Mouse (Mus musculus) thymus, postnatal 25 days (tissue): ENCODE measurements around the gene Eif2d.

ENCODE experiments used
- DNase-seq: peaks from one replicate; pipeline ENCODE4 v3.0.0; 2022

Gene Eif2d

DNA sequence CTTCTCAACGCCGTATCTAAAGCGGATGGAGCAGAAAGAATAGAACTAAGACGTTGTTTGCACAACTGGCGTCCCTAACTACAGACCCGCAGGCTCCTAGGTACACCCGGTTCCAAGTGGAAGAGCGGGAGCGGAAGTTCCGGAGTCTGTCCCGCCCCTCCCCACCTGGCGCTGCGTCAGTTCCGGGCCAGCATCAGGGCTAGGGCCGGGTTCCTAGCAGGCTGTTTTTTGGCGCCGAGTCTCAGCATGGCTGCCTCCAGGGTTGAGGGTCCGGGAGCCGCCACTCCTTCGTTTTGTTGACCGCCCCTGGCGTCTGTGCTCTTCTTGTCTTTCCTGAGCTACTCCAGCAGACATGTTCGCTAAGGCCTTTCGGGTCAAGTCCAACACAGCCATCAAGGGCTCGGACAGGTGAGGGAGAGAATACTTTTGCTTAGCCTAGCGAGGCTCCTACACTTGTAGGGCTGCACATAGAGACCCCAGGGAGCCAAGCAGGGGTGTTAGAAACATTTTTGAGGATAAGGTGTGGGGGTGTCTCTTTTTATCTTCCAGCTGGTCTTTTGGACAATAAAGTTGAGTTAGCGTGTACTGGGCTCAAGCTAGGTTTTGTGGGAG lies at the start of gene Eif2d:
Gene Eif2d, plus strand, starts transcription at position 164 of the 612 bp plus-strand sequence.
- DNase-seq, result peak; percentile 89

DNA sequence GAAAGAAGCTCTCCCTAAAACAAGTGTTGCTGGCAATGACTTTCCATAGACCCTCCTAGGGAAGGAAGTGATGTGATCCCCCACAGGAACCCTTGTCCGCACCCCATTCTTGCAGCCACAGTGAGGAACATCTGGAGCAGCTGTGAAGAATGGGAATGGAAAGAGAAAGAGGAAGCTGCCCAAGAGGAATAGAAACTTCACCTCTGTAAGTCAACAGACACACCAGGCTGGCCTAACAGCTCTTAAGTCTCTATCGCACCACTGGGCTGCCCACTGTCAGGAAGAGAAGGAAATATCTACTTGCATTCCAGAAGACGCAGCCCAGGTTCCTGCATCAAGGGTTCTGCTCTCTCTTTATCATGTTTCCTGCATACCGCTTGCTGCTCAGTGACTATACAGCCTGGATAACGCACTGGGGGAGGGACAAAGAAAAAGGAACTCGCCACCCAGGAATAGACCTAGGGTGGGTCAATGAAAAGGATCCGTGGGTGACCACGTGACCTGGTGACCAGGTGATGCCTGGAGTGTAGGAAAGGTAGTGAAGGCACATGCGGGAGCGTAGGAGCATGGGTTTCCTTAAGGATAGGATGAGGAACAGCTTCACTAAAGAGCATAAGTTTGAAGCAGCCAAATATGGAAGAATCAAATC lies 49.1 kb upstream of the Eif2d start:
- no peak for DNase-seq

DNA sequence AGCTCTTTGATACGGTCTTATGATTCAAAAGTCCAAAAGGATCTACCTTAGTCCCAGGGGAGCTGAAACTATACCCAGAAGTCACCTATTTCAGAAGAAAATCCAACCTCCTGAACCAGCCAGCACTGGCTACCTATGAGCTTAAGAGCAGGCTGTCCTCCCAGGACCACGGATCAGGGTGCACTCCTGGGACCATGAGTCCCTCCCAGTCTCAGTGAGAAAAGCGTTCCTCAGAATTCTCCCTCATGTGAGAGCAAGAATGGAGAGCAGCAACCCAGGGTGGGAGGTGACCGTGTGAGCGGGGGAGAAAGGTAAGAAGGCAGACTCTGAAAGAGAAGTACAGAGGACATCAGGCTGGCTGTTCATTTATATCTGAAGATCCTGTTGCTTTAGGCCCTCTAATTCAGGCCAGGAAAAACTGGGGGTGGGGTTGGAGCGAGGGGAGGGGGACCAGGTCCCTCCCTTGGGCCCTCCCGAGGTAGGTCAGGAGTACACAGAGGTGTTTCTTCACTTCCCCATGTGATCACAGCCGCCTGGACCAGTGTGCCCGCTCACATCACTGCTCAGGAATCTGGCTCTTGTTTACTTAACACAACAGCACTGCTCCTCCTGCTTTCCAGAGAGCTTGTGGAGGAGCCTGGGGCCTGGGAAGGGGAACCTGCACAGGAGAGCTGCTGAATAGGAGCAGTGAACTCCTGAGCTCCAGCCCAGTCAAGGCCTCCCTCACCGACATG lies 45.2 kb upstream of the Eif2d start:
- no peak for DNase-seq

DNA sequence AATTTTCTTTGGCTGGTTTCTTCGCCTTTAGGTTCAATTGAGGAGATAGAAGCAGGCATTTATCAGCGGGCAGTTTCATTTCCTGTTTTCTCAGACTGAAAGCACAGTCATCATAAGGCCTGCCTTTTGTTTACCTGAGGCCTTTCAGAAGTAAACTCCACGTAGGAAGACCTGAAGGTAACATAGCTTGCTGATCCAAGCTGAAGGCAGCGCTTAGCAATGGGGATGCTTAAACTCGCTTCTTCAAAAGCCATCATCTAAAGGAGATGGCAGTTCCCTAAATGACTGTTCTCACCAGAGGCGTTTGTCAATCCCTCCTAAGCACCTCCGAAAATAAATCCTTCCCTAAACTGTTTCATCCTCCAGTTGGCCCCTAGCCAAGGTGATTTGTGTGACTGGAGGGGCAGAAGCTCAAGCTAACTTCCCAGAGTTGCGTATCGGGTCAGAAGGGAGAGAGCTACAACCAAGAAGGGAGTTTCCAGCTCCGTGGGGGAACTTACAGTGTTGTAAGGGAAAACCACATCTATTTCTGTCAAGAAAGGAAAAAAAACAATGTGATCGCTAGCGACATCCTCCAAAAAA lies 42.4 kb upstream of the Eif2d start:
- DNase-seq, result no peak

DNA sequence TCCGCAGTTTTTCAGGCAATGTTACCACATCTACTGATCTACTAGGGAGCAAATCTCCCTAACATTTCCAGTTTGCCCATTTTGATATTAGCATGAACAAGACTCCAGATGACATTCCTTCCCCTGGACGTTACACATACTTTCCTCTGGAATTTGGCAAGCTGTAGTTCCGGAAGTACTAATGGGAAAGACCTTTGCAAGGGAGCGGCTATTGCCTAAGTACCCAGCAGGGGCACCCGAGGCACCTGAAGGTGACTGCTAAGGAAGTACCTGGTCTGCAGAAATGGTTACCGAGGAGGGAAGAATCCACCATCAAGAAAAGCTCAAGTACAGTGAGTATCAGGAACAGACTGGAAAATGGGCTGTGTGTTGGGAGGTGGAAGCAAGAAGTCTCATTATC lies 40.4 kb upstream of the Eif2d start:
- DNase-seq, result no peak

DNA sequence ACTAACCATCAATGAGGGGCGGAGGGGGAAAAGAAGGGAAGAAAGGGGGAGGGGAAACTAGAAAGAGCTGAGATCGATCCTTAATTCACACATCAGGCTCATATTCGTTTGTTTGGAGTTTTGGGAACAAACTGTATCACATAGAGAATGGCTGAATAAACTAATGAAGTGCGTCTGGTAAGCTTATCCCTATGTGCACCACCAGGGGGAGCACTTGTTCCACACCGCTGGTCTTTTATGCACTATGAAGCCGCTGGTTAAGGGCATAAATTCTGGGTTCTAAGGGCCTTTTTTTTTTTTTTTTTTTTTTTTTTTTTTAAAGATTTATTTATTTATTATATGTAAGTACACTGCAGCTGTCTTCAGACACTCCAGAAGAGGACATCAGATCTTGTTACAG lies 37.0 kb upstream of the Eif2d start:
- peak; percentile 63 for DNase-seq

DNA sequence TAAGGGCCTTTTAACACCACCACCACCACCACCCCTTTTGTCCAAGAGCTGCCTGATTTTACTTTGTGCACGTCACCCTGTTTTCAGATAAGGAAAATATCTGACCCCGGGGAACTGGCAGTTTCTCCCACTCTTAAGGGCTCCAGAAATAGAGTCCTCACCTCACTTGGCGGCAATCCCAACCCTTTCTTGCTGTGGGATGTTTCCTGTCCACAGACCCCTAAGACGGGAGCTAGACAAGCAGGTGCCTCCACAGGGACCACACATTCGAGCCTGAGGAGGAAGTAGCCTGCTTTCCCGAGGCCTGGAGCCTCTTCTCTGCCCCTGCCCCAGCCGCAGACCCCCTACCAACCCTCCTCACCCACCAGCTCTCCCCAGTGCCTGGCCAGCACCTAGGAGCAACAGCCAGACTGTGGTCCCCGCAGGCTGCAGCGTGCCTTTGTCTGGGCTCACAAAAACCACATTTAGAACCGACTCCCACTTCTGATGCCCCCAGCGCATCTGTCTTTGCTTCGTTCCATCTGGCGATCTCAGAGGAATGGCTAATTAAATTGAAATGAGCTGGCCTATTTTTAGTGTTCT lies 36.5 kb upstream of the Eif2d start:
- DNase-seq, result no peak

DNA sequence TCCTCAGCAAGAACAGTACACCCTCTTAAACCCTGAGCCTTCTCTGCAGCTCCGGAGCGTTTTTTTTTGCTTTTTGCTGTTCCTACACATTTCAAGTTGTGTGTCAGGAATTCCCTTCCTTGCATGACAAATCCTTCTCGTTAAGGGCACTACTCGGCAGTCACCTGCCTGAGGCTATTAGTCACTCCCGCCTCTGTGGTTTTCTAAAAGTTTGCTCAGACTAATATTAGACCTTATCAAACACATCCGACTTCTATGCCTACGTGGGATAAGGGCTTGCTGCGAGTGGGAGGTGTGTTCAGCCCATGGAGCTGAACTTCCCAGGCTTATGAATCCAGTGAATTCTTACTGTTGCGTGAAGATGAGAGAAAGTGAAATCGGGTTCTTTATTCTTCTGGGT lies 34.5 kb upstream of the Eif2d start:
- DNase-seq, result no peak

DNA sequence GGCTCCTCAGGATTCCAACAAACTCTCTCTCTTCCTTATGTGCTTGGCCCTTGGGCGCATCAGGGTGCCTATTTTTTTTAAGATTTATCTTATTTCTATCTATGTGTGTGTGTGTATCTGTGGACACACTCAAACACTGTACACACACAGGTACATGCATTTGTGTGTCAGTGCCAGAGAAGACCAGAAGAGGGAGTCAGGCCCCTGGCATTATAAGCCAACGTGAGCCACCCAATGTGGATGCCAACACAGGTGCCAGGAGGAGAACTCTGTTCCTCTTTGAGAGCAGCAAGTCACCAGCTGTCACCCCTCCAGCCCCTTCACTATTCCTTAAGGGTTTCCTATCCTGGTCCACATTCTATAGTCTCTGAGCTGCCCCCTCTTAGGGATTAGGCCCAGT lies 34.0 kb upstream of the Eif2d start:
- DNase-seq, result peak; percentile 59

DNA sequence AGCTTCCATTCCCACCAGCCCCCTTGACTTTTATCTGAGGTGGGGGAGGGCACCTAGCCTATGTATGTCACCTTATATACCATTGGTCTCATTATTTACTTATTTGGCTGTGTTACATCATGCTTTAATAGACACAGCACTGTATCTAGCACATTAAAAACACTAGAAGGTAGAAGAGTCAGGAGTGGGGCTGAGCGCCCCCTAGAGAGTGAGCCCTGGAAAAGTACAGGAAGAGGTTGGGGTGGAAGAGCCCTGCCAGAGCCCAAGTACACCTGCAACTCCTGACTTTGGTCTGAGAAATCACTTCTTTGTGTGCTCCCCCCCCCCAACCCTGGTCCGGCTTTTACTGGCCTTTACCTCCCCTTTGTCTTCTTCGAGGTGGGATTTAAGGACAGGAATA lies 31.0 kb upstream of the Eif2d start:
- peak; percentile 63 for DNase-seq

DNA sequence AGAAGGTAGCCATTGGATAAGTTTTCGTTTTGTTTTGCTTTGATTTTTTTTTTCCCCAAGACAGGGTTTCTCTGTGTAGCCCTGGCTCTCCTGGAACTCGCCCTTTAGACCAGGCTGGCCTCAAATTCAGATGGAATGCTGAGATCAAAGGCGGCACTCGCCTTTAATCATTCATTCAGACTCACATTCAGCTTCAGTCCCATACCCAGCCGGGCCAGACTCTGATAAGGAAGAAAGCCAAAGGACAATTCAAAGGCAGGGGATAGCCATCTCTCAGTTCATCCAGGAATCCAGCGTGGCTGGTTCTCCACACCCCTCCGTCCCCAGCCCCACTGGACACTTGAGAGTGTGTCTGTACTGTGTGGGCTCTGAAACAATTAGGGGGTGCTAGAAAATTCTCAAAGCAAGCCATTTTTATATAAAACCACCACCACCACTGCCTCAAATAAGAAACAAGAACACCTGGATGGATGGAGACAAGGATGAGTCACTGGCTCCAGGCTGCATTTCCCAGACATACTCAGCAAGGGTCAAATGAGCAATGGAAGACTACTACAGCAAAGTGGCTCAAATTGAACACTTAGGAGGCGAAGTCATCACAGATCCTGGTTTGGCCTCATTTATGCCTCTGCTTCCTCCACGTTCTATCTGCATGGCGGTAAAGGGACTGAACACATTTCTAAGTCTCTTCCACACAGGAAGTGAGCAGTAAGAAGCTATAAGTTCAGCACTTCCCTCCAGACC lies 29.3 kb upstream of the Eif2d start:
- DNase-seq, result no peak

DNA sequence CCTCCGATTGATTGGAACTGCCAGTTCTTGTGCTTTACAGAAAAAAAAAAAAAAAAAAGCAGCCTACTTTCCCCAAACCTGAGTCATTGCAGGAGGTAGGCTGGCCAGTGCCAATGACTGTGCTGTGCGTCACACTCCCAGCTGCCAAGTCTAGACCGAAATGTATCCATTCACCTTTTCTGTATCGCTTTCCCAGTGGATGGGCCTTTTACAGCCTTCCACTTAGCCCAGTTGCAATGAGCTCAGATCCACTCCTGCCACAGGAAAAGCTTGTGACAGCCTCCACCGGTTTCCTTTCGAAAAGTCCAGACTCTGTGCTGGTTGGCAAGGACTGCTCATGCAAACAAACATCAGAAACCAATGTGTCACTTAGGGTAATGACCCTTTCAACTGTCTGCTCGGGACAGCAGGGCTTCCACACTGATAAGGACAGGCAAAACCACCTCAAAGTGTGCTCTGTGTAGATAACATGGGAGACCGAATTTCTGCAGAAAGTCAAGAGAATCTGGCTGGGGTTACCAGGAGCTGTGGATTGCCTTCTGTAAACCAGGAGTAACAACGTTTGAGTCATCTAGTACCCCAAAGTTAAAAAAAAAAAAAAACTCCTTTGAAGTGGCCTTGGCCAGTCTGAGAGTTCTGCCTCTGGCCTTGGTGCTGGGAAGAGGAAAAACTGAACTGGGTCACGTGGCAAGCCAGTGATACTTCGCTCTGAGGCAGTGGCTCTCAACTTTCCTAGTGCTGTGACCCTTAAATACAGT lies 26.8 kb upstream of the Eif2d start:
- DNase-seq, result no peak

DNA sequence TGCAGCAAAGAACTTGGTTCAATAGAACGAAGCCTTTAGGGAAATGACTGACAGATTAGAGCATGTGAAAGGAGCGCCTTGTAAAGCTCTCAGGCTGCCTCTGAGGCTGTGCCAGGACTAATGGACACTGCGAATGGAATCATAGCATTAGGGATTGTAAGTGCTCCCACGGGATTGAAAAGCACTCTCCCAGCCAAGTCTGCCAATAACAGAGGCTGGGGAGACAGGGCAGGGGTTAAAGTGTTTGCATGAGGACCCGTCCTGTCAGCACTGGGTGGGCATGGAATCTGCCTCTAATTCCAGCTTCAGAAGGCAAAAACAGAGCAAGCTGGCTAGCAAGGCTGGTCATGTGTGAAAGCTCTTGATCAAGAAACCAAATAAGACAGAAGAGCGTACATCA lies 18.8 kb upstream of the Eif2d start:
- no peak for DNase-seq

DNA sequence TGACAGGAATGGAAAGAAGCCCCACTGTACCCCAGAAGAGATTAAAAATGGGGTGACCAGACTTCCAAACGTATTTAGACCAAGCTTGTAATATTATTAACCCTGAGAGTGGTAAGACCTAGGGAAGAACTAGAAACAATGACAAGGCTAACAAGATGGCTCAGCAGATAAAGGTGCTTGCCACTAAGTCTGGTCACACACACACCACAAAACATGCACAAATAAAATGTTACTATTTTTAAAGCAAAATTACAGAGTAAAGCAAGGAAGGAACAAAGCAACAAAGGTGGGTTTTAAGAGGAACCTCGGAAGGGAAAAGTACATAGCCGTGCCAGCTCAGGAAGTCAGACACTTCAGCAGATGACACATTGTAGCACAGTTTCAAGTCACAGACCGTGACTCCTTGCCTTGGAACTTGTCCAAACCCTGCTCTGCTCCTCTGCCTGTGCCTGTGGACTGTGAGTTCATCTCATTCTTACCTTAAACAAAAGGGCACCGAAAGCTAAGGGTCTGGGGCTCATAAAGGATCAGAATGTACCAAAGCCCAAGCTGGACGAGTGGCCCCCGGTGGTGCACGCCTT lies 17.9 kb upstream of the Eif2d start:
- DNase-seq, result no peak

DNA sequence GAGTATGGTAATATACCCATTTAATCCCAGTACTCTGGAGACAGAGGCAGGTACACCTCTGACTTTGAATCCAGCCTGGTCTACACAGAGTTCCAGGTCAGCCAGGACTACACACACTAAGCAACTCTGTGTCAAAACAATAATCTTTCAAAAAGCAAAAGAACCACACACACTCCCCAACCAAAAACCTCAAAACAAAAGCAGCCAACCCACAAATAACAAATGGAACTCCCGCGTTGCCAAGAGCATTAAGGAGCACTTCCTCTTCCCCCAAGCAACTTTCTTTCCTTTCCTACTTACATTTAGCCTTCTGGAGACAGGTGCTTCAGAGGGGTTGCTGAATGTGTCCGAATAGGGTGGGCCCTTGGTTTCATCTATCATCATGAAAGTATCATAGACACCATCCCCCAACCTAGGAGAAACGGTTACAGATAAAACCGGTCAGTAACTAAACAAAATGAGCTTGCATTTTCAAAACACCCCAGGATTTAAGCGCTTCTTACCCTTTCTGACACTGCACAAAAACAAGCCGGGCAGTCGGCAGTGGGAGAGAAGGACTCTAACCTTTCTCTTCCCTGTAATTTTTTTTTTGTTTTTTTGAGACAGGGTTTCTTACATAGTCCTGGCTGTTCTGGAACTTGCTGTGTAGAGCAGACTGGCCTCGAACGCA lies 16.9 kb upstream of the Eif2d start:
- DNase-seq, result no peak

DNA sequence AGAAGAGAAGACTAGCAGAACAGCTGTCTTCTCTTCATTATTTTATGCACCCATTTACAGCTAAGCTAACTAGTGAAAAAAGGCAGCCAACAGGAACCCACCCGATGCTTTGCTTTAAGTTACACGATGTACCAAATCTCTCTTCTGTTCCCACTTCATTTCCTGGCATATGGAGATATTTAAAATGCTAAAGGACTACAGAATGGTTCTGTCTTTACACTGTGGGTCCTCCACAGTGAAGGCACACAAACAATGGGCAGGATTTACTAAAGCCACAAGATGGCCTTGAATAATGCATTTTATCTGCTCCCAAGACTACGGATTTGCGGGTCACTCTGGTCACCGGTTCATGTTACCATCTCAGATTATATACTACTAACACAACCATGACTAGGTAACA lies 15.9 kb upstream of the Eif2d start:
- no peak for DNase-seq

DNA sequence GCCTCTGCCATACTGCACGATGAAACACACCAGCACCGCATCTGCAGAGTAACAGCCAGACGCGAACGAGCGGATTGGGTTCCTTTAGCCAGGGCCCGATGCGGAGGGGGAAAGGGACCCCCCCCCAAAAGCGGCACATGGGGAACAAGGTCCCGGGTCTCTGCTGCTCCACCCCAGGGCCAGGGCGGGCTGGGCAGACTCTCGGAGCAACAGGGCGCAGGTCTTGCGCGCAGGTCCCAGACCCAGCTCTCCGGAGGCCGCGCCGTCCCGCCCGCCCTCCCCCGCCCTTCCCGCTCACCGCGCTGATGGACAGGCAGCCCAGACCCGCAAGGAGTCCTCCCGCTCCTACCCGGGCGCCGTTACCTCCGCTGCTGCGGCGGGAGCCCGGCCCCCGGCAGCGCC lies 15.3 kb upstream of the Eif2d start:
- DNase-seq, result no peak

DNA sequence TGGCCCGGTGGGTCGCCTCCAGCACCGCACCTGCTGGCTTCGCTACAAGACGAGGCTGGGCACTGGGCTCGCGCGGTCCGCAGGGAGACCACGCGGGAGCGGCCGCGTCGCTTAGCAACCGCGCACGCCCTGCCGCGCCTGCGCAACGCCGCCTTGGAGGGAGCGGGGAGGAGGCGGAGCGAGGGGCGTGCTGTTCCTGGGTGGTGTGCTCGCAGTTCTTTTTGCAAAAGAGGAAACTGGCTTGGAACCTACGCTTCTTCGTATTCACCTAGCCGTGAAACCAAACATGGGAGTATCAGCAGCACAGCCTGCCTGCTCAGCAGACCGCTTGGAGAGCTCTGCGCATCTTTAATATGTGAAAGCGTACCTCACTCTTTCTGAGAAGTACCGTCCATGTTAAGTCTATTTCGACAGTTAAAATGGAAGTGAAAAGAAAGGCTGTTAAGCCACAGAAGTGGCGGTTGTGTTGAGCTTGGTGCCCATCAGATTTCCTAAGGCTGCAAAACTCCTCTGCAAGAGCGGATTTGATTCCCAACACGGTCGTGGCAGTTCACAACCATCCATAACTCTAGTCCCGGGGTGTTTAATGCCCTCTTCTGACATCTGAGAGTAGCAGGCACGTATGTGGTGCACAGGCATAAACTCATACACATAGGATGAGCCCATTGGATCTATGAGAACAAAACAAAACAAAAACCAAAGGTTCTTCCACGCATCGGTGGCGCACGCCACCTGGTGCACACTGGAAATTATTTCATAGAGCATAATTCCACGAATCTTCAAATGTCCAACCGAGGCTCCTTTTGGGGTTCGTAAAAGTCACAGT lies 14.6 kb upstream of the Eif2d start, which contains the start of gene Dyrk3:
Gene Dyrk3, minus strand, starts transcription at position 150 of the 826 bp plus-strand sequence.
- DNase-seq, result peak; percentile 90

DNA sequence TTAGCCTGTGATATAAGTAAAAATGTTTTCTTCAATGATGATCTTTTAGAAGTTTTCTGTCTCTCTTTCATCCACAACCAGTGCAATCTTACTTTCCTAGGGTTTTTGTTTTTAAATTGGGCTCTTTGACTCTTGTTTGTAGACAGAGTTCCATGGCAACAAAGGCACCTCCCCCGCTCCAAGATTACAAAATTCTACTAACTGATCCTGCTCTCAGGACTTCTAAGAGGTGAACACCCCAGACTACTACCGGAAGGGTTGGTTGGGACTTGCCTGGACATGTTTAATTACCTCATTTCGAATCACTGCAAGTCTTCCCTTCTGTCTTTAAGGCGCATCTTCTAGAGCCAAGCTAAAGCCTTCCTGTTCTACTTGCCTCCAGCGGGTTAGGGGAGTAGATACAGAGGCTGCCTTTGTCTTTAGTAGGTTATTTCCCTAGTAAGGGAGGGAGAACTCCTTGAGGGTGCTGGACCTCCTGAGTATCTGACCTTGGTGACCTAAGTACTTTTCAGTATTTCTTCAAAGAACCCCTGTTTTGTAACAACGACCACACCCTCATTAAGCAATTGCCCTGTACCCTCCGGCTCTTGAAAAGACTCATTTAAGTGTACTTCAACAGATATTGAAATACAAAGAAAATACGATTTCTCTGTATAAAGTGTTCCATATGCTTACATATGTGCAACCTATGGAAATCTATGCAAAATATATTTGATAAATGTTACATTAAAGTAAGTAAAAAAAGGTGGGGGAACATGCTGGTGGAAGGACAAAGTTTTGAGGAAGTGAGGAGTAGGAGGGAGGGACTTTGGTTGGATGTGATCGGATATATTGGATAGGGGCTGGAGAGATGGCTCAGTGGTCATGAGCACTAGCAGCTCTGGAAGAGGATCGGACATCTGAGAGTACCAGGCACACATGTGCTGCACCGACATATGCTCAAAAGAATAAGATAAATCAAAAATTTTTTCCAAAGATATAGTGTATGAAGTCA lies 13.6 kb upstream of the Eif2d start:
- DNase-seq, result no peak
